Mouse (Mus musculus) heart, embryonic 11.5 days (tissue): ENCODE measurements around the gene Cd2bp2. TPM values are rescaled to one million over a fixed set of nuclear protein-coding genes. Genes with fewer than 3 reads are reported as not detected.
A peak's percentile ranks its signal among the peaks of the same experiment; 100 is the strongest.

Source experiments
- ATAC-seq: fragments of 200-750 bp; cut with Nextera tagmentation; replicated peaks from 2 replicates; pipeline ENCODE4 v1.8.0; 2017; ENCODE audit warnings: moderate library complexity; ENCODE audit not compliant: insufficient number of reproducible peaks, low FRiP score, low TSS enrichment
- H3K27ac ChIP-seq: fragments of 300-500 bp; sonication (generic); 2 replicates; pipeline ENCODE4 v1.5.1; 2014; ENCODE audit warnings: mild to moderate bottlenecking, low read depth, low read length
- H3K27me3 ChIP-seq: fragments of 300-500 bp; sonication (generic); 2 replicates; pipeline ENCODE4 v1.6.1; 2014; ENCODE audit warnings: mild to moderate bottlenecking, low read length, mixed read lengths; ENCODE audit not compliant: control insufficient read depth, insufficient read depth
- H3K36me3 ChIP-seq: fragments of 300-500 bp; sonication (generic); 2 replicates; pipeline ENCODE4 v1.6.1; 2014; ENCODE audit warnings: mild to moderate bottlenecking, low read length, moderate library complexity, mixed read lengths; ENCODE audit not compliant: control insufficient read depth, insufficient read depth
- H3K4me1 ChIP-seq: fragments of 300-500 bp; sonication (generic); 2 replicates; pipeline ENCODE4 v1.6.1; 2014; ENCODE audit warnings: low read length; ENCODE audit not compliant: control insufficient read depth, insufficient read depth
- H3K4me2 ChIP-seq: fragments of 300-500 bp; sonication (generic); 2 replicates; pipeline ENCODE4 v1.6.1; 2014; ENCODE audit warnings: mild to moderate bottlenecking, moderate library complexity
- H3K4me3 ChIP-seq: fragments of 300-500 bp; sonication (generic); 2 replicates; pipeline ENCODE4 v1.5.1; 2014; ENCODE audit warnings: low read depth, low read length
- H3K9ac ChIP-seq: fragments of 300-500 bp; sonication (generic); 2 replicates; pipeline ENCODE4 v1.6.1; 2014; ENCODE audit warnings: mild to moderate bottlenecking, low read depth, low read length, moderate library complexity
- H3K9me3 ChIP-seq: fragments of 300-500 bp; sonication (generic); replicated peaks from 2 replicates; pipeline ENCODE4 v1.6.1; 2016; ENCODE audit warnings: low read length; ENCODE audit not compliant: control insufficient read depth
- whole genome bisulfite sequencing: fragments of 180-500 bp; shearing (Covaris S2); extraction: QIAGEN DNeasy Blood & Tissue Kit; methylation state at CpG from one replicate; pipeline ENCODE4 v1.1.7; 2014; ENCODE audit not compliant: insufficient replicate concordance; 5-methylcytosine and 5-hydroxymethylcytosine counted together
- polyA plus RNA-seq: library from polyadenylated mRNA; unstranded; fragments of >200 nt; fragmentation: Nextera tagmentation; extraction: Ambion mirVana; gene quantifications from 2 replicates; pipeline ENCODE4 v1.2.1, GENCODE M21; 2014

Cd2bp2 gene
- polyA plus RNA-seq, result 41.7 and 41.8 TPM in 2 replicates

GRCm38 (mm10) chr7:127195544-127196295, at the start of gene Cd2bp2:
Gene Cd2bp2, minus strand, starts transcription at chr7:127196050.
- peaks cover 42% of the 10 kb centered on the region for H3K36me3 ChIP-seq
- H3K9me3 ChIP-seq, result no peaks in the 10 kb centered on the region
- no peaks in the 10 kb centered on the region for H3K27me3 ChIP-seq
- peak within 1 kb of the TSS; percentile 88 for H3K4me2 ChIP-seq
- peaks cover 13% of the 10 kb centered on the region for H3K4me1 ChIP-seq
- H3K27ac ChIP-seq, result peak within 1 kb of the TSS; percentile 91
- H3K9ac ChIP-seq, result peak within 1 kb of the TSS; percentile 88
- peak within 1 kb of the TSS; percentile 74 for H3K4me3 ChIP-seq
- peak; percentile 92 for ATAC-seq
- WGBS, result under 1% methylated on average over 51 of the region's 51 CpGs

DNA sequence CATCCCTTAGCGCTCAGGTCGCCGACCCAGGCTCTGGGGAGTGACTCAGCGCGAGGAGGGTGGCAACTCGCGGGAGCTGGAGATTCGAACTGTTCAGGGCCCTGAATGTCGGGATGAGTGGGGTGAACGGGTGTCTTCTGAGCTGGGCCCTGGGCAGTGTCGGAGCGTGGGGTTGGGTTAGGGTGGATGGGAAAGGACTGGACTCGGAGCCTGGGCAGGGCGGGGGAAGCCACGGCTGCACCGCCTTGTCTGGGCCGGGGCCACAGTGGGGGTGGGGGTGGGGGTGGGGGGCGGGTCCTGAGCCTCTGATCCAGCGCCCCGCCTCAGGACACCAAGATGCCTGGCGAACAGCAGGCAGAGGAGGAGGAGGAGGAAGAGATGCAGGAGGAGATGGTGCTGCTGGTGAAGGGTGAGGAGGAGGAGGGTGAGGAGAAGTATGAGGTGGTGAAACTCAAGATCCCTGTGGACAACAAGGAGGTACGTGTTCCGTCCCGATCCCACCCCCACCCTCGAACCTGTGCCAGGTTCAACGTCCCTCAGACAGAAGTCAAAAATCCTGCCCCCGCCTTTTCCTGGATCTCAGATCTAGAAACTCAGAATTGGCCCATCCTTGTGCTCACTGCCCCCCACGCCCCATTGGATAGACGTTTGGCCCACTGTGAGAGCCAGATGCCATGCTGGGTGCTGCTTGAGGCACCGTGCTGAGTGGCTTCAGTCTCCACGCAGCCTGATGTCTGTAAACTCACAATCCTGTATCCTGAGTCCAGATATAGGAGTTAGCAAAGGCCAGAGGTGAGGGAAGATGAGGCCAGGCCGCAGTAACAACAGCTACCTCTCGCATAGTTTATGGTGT, 49.0 kb upstream of the Cd2bp2 start:
- peak overlapping the region; percentile 90 for H3K4me3 ChIP-seq
- peaks cover 5% of the 10 kb centered on the region; the same call in 1 of the 2 replicates for H3K36me3 ChIP-seq
- H3K9ac ChIP-seq, result peak overlapping the region; percentile 89
- H3K27me3 ChIP-seq, result no peaks in the 10 kb centered on the region
- peak overlapping the region; percentile 76 for H3K4me2 ChIP-seq
- H3K4me1 ChIP-seq, result peaks cover 16% of the 10 kb centered on the region
- WGBS, result 14% methylated on average over 29 of the region's 33 CpGs
- H3K27ac ChIP-seq, result peak overlapping the region; percentile 84
- peak; percentile 71 for ATAC-seq
- H3K9me3 ChIP-seq, result no peaks in the 10 kb centered on the region

DNA sequence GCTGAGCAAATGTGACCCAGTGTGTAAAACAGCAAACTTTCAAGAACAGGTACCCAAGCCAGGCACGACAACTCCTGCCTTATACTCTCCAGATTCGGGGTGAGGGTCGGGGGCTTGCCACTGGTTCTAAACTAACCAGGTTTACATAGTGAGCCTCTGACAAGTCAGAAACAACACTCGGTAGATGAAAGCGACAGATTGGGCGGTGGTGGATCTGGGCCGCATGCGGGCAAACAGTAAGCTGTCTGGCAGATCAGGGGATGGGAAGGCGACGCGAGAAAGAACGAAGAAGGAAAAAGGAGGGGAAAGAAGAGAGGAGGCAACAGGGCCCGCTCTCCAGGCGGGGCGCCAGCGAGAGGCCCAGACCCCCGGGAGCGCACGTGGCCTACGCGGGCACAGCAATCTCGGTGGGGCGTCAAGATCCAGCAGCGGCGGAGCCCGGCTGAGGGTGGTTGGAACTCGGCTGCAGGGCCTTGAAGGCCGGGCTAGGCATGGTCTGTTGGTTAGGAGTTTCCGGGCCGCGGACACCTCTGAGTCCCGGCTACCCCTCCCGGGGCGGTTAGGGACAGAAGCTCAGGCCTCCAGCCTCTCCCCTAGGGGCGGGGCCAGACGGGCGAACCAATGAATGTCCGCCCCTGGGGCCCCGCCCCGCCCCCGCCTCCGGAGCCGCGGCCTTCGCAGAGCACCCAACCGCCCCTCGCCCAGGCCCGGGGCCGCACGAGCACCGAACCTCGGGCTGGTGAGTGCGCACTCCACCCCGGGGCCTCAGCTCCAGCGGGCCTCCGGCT, 48.2 kb upstream of the Cd2bp2 start, which contains the start of gene Zfp771:
TSS of gene Zfp771 (plus strand) at position 405 of the 788 bp plus-strand sequence.
- ATAC-seq, result peak; percentile 97
- H3K4me1 ChIP-seq, result peaks cover 16% of the 10 kb centered on the region
- peak within 1 kb of the TSS; percentile 90 for H3K4me3 ChIP-seq
- peak within 1 kb of the TSS; percentile 89 for H3K9ac ChIP-seq
- under 1% methylated on average over 54 of the region's 56 CpGs for WGBS
- H3K9me3 ChIP-seq, result no peaks in the 10 kb centered on the region
- H3K27ac ChIP-seq, result peak within 1 kb of the TSS; percentile 84
- no peaks in the 10 kb centered on the region for H3K27me3 ChIP-seq
- peak within 1 kb of the TSS; percentile 76 for H3K4me2 ChIP-seq
- peaks cover 5% of the 10 kb centered on the region; the same call in 1 of the 2 replicates for H3K36me3 ChIP-seq

- no peaks in the 10 kb centered on the region for H3K27me3 ChIP-seq
- H3K36me3 ChIP-seq, result peaks cover 5% of the 10 kb centered on the region; the same call in 1 of the 2 replicates
- no peaks in the 10 kb centered on the region for H3K9me3 ChIP-seq
- WGBS, result 31% methylated on average over 2 of the region's 2 CpGs
- H3K9ac ChIP-seq, result peak overlapping the region; percentile 89
- H3K4me2 ChIP-seq, result peak overlapping the region; percentile 76
- H3K4me1 ChIP-seq, result peaks cover 16% of the 10 kb centered on the region
- peak overlapping the region; percentile 84; the same call in 1 of the 2 replicates for H3K27ac ChIP-seq
- no peak for ATAC-seq
- H3K4me3 ChIP-seq, result peak overlapping the region; percentile 90; the same call in 1 of the 2 replicates
Observed at GRCm38 (mm10) chr7:127243361-127243867, 47.6 kb upstream of the Cd2bp2 start.

DNA sequence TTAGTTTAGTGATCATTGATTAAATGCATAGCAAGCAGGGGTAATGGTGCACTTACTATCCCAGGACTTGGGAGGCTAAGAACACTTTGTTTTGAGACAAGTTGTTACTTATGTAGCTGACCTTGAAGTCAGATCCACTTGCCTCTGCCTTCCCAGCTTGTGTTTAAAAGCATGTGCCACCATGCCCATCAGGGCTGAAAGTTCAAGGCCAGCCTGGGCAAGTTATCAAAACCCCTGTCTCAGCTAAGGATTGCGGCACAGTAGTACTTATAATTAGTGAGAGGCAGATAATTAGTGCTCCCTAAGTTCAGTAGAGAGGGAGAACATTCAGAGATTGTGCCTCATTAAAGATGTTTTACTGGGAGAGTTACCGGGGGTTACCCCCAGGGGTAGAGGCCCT, 38.9 kb upstream of the Cd2bp2 start:
- no peaks in the 10 kb centered on the region for H3K27me3 ChIP-seq
- no peak overlapping the region for H3K9ac ChIP-seq
- no peaks in the 10 kb centered on the region for H3K9me3 ChIP-seq
- no peak overlapping the region for H3K27ac ChIP-seq
- H3K4me2 ChIP-seq, result no peak overlapping the region
- WGBS, result 89% methylated on average over 2 of the region's 2 CpGs
- peaks cover 29% of the 10 kb centered on the region for H3K36me3 ChIP-seq
- no peak overlapping the region for H3K4me3 ChIP-seq
- H3K4me1 ChIP-seq, result peaks cover 16% of the 10 kb centered on the region
- no peak for ATAC-seq

GRCm38 (mm10) chr7:127233765-127234164, 37.9 kb upstream of the Cd2bp2 start:
- peak overlapping the region; percentile 98 for H3K9ac ChIP-seq
- peak overlapping the region; percentile 99 for H3K27ac ChIP-seq
- H3K4me2 ChIP-seq, result peak overlapping the region; percentile 85
- peak overlapping the region; percentile 98 for H3K4me3 ChIP-seq
- H3K4me1 ChIP-seq, result peaks cover 16% of the 10 kb centered on the region
- ATAC-seq, result no peak
- H3K36me3 ChIP-seq, result peaks cover 29% of the 10 kb centered on the region
- 3% methylated on average over 9 of the region's 9 CpGs for WGBS
- no peaks in the 10 kb centered on the region for H3K27me3 ChIP-seq
- no peaks in the 10 kb centered on the region for H3K9me3 ChIP-seq

- H3K9me3 ChIP-seq, result no peaks in the 10 kb centered on the region
- H3K9ac ChIP-seq, result peak overlapping the region; percentile 98
- H3K4me1 ChIP-seq, result peaks cover 16% of the 10 kb centered on the region
- no peaks in the 10 kb centered on the region for H3K27me3 ChIP-seq
- peak; percentile 13 for ATAC-seq
- H3K4me2 ChIP-seq, result peak overlapping the region; percentile 85
- H3K36me3 ChIP-seq, result peaks cover 29% of the 10 kb centered on the region
- under 1% methylated on average over 27 of the region's 27 CpGs for WGBS
- H3K27ac ChIP-seq, result peak overlapping the region; percentile 99
- peak overlapping the region; percentile 98 for H3K4me3 ChIP-seq
Observed at GRCm38 (mm10) chr7:127233368-127233749, 37.5 kb upstream of the Cd2bp2 start.
